Mouse (Mus musculus): Measurements from ENCODE around the gene Ncor2.
A peak's percentile ranks its signal among the peaks of the same experiment; 100 is the strongest.

The Ncor2 gene

DNA sequence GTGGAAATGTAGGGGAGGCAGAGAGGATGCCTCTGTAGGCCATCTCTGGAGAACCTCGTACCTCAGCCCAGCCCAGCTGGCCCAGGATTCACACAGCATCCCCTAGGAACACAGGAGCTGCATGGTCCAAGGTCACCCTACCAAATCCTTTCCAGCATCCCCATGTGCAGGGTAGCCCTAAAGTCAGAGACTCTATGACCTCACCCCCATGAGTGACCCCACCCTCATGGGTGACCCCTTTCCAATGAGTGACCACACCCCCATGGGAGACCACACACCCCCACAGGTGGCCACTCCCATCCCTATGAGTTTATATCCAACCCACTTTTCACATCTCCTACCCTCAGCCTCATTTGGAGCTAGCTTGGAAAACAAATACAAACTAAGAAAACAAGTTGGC lies 51.1 kb downstream of the Ncor2 start:
- DNase-seq (ENCODE audit: low read depth) = no peak

DNA sequence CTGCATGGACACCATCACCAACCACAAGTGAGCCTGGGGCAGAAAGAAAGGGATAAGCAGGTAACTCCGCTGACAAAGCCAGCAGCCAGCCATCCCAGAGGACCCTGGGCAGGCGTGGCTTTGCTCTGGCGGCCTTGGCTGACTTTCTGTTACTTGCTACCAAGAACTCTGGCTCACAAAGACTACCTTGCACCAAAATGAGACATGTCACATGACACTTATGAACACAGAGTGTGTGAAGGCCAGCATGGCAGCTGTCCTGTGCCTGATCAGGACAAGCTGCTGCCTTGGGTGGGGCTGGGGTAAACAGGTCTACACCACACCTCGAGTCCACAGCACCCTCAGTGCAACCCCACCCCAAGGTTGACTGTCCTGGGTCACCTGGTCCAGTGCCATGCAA lies 51.6 kb downstream of the Ncor2 start:
- no peak for DNase-seq (ENCODE audit: low read depth)

DNA sequence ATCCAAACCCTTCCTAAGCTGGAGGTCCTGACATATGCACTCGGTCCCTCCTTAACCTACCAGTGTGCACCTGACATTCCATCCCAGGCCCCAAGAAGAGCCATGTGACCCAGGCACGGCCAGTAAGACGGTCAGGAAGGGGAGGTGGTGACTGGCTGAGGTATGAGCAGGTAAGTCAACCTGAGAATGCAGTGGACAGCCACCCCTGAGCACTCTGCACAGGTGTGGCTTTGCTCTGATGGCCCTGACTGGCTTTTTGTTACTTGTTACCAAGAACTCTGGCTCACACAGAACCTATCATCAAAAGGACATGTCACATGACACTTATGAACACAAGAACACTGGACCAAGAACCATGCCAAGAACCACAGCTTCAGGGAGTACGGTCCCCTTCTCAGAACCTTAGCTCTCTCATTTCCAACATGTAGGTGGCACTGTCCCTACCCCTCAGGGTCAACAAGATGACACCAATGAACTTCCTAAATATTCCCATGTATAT lies 53.0 kb downstream of the Ncor2 start:
- no peak for DNase-seq (ENCODE audit: low read depth)

DNA sequence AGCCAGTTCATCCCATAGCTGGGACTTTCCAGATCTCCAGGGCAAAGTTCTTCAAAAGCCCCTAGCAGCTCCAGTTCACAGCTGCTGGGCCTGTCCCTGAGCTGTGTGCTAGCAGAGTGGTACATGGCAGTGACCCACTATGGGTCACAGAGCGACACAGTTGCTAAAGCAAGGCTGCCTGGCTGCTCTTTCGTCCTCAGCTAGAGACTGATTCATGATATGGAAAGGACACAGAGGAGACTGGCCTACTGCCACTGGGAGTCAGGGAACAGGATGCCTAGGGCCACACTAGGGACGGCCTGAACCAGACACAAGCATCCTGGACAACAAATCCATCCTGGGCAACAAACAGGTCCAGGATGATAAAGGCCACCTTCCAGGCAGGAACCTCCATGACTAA lies 53.8 kb downstream of the Ncor2 start:
- DNase-seq (ENCODE audit: low read depth) = no peak

DNA sequence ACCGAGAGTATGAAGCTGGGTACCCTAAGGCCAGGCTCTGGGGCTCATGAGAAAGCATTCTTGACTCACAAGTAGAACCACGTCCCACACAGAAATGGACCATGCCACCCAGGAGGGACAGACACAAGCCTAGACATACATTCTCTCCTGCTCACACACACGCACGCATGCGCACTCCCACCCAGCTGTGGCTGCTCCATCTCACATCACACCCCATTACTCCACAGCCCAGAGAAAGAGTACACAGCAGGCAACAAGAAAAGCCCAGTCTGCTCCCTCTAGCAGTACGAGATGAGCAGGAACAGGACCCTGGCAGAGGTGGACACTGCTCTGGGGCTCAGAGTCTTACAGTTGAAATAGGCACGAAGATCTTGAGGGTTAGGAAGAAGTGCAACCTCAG lies 55.0 kb downstream of the Ncor2 start:
- no peak for DNase-seq (ENCODE audit: low read depth)

DNA sequence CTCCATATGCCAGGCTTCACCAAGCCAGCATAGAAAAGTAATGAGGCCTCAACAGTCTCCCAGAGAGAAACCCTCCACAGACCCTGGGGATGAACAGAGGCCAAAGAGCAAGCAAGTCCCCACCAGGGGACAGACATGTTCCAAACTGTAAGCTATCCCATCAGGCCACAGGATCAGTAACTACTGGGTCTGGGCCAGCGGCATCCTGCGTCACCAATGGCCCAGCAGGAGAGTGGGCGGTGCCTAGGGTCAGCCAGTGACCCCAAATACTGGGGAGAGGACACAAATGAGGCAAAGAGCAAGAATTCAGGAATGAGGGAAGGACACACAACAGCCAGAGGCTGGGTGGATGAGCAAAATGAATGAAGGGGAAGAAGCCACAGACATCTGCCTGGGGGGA lies 55.8 kb downstream of the Ncor2 start:
- no peak for DNase-seq (ENCODE audit: low read depth)

DNA sequence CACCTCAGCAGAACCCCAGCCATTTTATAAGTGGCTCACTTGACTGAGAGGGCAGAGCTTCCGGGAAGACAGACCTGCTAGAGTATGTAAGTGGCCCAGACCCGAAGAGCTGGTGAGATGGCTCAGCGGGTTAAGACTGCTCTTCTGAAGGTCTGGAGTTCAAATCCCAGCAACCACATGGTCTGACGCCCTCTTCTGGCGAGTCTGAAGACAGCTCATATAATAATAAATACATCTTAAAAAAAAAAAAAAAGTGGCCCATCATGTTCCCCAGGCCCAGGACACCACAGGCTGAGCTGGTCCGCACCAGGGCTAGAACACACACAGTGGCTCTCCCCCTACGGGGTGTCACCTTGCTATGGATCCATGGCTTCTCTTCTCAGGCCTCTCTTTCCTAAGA lies 56.5 kb downstream of the Ncor2 start:
- DNase-seq (ENCODE audit: low read depth) = no peak

DNA sequence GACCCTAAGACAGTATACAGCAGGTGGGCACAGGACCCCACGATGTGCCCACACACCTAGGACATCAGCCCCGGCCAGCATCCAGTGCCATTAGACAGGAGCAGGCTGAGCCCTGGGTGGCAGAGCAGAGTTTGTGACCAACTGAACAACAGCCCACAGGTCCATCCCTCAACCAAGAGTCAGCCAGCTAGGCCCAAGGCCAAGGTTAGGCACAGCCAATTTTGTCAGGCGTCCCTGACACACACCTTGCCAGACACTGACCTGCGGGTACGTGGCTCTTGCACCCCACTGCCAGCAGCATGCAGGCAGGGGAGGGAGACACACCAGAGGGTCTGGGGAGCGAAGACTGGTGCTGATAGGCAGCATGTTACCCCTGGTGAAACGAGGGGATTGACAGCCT lies 57.0 kb downstream of the Ncor2 start:
- DNase-seq (ENCODE audit: low read depth) = no peak

DNA sequence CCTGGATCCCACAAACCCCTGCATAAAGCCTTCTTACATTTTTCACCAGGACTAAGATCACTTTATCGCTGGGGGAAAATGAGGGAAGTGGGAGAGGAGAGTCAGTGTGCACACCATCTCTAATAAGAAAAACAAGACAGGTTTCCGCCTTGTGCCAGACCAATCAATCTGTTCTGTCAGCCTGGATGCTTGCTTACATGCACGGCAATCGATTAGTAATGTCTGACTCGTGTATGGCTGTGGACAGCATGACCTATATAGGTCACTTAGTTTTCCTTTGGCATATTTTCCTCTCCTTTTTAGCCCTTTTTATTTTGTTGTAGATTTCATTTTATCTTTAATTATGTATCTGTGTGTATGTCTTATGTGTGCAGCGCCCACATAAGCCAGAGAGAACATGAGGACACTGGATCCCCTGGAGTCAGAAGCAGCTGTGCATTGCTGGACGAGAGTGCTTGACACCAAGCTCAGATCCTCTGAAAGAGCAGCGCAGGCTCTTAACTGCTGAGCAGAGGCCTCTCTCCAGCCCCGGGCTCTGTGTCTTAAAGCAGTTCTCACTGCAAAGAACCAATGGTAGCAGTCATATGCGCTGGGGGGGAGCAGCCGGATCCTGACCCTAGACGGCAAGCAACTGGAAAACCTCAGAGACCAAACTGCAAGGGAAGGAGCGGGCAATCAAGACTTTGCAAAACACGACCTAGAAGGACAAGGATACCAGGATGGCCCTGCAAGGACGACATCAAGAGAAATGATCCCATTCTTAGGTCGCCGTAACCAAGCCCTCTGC lies 58.3 kb downstream of the Ncor2 start:
- DNase-seq (ENCODE audit: low read depth) = peak; percentile 16

DNA sequence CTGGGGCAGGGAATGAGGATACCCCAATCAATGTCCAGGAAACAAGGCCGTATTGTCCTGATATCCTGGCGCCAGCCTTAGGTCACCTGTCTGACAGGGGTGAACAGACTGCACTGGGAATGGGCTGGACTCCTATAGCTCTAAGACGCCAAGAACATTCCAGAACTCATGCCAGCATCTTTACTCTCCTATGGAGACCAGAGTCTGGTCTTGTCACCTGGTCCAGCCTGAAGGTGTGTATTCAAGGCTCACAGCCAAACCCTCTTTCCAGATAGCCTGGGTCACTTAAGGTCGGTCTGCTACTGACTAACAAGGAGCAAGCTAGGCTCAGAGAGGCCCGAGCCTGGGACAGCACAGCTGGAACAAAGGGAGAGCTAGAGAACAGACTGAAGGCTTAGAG lies 61.8 kb downstream of the Ncor2 start:
- DNase-seq (ENCODE audit: low read depth) = no peak

DNA sequence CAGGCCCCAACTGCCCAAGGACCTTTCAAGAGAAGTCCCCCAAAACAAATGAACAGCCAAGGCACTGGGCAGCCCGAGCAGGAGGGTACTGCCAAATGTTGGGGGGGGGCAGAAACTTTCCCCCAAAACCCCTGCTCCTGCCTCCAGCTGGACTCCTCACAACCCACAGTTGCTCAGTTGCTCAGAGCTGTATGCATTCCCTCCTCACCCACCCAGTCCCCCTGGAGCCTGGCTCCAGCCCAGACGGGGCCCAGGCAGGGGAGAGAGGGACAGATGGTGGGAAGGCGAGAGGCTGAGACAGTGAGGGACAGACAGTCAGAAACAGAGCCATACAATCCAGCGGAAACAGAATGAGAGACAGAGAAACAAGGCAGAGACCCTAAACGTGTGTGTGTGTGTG lies 66.0 kb downstream of the Ncor2 start:
- no peak for DNase-seq (ENCODE audit: low read depth)

DNA sequence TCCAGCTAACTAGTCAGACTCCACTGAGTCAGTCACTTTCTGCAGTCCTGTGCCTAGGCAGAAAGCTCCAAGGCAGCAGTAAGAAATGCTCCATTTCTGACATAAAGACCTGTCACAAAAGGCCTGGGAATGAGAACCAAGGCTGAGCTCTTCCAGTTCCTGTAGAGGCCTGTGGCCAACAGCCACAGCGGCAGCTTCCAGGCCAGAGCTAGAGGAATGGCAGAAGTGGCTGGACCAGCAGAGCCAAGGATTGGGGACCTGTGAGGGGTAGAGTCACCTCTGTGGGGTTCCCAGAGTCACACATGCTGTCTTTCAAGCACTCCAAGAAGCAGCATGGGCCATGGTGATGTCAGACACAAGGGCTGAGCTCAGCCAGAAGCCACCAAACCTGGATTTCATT lies 66.4 kb downstream of the Ncor2 start:
- DNase-seq (ENCODE audit: low read depth) = no peak

DNA sequence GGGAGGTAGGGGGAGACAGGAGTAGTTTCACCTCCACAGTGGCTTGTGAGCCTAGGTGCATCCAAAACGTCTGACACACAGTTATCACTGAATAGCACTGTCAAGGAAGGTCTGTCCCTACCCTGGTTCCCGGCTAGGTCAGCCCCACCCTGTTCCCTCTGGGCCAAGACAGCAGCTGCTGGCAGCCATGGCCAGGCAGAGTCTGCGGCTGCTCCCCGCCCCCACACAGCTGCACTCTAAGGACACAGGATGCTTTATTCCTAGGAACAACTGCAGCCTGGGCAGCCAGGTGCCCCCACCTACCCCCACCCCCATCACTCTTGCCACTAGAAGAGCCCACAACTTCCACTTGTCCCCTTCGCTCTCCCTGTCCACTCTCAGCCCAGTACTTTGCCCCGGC lies 67.9 kb downstream of the Ncor2 start:
- DNase-seq (ENCODE audit: low read depth) = no peak

DNA sequence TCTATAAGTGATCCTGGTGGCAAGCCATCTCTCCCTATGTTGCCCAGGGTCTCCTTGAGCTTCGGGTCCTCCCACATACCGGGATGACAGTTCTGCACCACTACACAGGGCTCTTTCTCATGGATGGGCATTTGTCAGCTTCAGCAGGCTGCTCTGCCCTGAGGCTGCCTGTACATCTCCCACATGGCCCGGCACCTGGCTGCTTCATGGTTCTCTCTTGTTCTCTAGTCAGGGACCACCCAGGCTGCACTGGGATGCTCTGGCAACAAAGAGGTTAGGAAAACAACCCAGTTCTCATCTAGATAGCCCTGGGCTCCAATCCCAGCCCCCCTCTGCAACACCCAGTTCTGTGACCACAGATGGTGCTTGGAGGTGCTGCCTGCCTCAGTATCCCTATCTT lies 68.3 kb downstream of the Ncor2 start:
- no peak for DNase-seq (ENCODE audit: low read depth)

DNA sequence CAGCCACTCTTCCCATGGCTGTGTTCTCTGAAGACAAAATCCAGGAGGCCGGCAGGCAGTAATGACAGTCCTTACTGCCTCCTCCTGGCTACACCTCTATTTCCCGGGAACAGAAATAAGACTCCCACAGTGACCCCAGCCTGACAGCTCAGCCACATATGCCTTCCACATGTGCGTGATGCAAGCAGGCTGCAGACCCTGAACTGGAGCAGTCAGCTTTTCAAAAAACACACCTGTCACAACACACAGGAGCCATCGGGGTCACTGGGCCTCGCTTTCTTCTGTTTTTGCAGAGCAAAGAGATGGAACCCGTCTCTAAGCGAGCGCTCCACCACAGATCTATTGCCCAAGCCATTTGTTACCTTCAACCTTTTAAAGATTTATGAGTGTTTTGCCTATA lies 68.8 kb downstream of the Ncor2 start:
- no peak for DNase-seq (ENCODE audit: low read depth)

DNA sequence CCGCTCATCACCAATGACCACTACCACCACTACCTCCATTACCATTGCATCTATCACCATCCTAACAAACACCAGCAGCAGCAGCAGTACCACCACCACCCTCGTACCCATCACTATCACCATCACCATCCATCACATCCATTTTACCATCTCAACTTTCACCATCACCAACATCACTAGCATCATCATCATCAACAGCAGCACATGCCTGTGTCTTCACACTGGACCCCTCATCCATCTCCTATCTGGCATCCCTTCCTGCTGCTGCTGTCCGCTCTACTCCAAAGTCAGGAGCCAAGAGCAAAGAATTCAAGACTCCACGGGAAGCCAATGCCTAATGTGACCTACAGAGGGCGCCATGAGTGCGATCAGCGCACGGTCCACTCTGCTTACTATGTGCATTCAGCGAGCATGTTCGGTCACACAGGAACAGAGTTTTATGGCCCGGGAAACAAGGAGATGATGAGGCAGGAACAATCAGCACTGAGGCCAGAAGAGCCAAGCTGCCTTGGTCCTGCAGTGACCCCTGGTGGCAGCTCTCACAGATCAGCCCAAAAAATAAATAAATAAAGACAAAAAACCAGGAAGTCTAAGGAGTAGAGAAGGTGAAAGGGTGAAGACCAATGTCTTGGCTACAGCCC lies 71.9 kb downstream of the Ncor2 start:
- DNase-seq (ENCODE audit: low read depth) = peak; percentile 28

DNA sequence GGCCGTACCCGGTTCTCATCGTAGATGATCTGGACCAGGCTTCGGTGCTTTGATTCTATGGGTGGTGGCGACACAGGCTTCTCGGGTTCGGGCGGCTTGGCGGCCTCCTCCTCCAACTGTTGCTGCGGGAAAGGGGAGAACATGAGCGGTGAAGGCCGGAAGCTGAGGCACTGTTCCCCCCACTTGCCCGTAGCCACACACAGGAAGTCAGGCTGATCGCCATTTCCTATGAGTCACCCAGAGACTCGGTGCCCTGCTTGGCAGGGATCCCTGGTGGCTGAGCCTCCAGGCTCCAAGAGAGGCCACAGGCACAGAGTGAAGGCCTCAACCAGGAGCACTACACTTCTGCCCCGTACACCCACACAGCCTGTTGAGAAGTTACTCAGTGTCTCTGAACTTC lies 72.8 kb downstream of the Ncor2 start:
- no peak for DNase-seq (ENCODE audit: low read depth)

DNA sequence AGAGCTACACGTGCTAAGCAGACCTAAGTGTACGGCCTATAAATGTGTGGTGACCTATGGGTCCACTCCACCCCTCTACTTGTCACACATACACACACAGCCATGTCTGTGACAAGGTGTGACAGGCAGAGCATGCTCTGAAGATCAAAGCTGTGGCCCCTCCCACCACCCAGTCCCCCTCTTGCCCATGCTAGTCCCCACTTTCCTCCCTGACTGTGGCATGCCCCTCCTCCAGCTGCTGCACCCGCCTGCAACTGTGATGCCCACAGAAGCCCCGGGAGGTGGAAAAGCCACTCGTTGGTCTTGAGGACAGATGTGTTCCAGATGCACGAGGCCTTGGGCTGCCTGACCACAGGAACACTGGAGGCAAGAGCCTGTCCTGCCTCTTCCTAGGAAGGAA lies 74.2 kb downstream of the Ncor2 start:
- DNase-seq (ENCODE audit: low read depth) = no peak

DNA sequence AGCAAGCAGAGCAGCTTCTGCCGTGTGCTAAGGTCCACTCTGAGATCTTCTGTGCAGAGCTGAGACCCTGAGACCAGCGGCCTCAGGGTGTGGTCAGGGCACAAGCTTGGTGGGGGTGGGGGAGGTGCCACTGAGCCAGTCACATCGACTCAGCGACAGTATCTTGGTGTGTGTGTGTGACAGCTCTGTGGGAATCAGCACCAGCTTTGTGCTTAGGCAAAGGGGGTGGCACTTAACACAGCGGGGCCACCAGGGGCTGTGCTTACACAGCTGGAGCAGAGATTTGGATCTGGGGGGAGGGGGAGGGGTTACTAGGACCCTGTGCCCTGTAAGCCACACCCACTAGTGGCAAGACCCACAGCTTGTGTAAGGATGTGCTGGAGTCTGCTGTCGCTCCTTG lies 75.6 kb downstream of the Ncor2 start:
- no peak for DNase-seq (ENCODE audit: low read depth)

DNA sequence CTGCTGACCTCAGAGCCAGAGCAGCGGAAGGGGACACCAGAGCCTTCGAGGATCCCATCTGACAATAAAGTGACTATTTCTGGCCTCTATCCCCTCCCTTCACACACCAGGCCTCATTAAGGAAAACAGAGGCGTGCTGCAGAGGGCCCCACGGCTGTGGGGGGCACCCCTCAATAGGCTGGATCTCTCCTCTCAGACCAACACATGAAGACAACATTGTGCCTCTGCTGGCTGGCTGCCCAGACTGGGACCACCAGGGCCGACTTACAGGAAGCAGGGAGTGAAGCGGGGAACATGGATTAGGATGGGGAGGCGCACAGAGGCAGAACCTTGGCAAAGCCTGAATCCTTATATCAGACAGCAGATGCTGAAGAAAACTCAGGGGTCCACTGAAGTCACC lies 76.1 kb downstream of the Ncor2 start:
- no peak for DNase-seq (ENCODE audit: low read depth)

DNA sequence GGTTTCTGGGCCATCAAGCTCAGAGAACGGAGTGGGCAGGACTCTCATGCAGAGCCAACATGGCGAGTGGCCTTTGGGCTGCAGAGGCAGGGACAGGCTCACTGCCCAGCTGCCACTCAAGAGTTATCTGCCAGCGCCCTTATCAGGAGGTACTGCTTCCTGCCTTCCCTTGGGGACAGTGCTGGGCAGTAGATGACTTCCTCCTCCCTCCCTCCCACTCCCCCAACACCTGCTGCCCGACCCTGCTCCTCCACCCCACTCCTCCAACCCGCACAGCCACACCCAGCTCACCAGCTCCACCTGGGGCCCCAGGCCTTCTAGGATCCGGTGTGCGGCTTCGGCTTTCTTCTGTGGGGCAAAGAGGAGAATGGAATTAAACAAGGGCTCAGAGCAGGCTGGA lies 76.7 kb downstream of the Ncor2 start:
- DNase-seq (ENCODE audit: low read depth) = no peak

DNA sequence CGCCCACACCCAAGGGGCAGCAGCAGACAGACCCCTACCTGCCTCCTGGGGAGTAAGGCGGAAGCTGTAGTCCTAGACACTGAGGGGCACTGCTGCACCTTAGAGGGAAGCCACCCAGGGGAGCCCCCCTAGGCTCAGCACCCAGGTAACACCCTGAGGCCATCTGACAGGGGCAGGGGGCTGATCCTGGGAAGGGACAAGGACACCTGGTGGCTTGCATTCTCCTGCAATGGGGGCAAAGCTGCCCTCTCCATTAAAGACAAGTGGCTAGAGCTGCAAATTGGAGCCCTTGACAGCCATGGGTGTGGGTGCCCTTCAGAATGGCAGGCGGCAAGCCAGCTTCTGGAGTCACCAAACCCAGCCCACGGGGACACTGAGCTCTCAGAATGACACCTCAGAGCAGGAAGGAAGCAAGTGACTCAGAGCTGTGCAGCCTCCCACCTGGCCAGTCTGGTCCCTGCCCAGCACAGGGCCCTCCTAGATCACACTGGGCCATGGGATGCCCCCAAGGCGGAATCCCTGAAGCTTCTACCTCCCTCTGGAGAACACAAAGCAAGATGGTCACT lies 79.2 kb downstream of the Ncor2 start:
- DNase-seq (ENCODE audit: low read depth) = no peak

DNA sequence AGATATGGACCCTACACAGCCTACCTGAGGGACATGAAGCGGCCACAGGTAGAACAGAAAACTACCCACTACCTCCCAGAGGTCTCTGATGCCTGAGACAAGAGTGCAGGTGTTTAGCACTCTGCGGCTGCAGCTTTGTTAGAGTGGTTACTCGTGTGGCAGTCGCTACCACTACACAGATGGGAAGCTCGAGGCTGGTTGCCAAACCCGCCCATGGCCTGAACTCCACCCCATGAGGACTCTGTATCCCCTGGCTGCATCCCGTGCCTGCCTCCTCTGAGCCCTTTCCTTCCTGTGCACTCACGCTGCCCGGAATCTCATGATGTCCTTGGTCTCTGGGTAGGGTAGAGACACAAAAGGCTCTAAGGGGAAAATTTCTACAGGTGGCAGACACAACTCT lies 80.3 kb downstream of the Ncor2 start:
- DNase-seq (ENCODE audit: low read depth) = no peak

DNA sequence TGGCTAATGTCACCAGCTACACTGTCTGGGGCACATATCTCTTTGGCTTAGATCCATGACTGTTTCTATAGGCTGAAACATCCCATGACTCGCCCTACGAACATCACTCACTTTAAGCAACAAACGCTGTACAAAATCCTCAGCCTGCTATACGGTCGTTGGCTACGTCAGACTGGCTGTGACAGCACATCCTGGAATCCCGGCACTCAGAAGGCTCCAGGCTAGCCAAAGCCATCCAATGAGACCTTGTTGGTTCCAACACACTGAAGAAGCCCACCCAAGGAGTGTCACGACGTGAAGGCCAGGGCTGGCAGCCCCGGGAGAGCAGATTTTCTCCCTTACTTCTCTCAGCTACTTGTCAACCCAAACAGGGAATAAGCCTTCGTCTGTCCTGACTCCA lies 82.7 kb downstream of the Ncor2 start:
- DNase-seq (ENCODE audit: low read depth) = no peak
